Mouse (Mus musculus) megakaryocyte, embryonic 14.5 days (primary cell): ENCODE results near the gene Faap20.

Experiments
- FLI1 ChIP-seq: IDR thresholded peaks from 2 replicates; pipeline ENCODE4 v1.6.1; 2012; ENCODE audit warnings: low read length, inconsistent platforms, mixed read lengths
- GATA1 ChIP-seq: IDR thresholded peaks from 3 replicates; pipeline ENCODE4 v1.6.1; 2012; ENCODE audit warnings: mixed read lengths, low read length, inconsistent platforms, borderline replicate concordance

DNA sequence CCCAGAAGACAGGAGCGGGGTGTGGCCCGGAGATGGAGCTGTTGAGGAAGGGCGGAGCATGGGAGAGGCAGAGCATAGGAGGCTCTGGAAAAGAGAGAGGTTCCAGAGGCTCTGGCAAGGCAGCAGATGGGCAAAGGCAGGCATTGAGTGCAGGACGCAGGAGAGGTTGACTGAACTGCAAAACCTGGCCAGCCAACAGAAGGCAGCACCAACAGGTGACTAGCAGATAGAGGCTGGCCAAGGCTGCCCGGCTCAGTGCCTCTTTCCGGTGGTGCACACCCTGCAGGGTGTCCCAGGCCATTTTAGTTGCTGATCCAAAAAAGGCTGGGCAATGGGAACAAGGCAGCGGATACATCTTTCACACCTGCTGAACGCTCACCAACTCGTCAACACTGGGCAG is 7.8 kb upstream of the Faap20 start:
- no peak for TF ChIP-seq GATA1
- TF ChIP-seq FLI1: no peak
